Mouse (Mus musculus) MEL (cell line): Measurements from ENCODE around the gene Abhd4.
A peak's percentile ranks its signal among the peaks of the same experiment; 100 is the strongest.

Source experiments
- CTCF ChIP-seq, 3 experiments: IDR thresholded peaks in 2 of 3; conservative IDR thresholded peaks in 1 of 3; 2 replicates each; pipeline ENCODE4 v1.5.1; 2011 to 2012; ENCODE audit warnings: low read length in 3 of 3, low read depth in 2 of 3, mild to moderate bottlenecking in 2 of 3, improper control_type of control experiment in 1 of 3, inconsistent platforms in 1 of 3, mixed read lengths in 1 of 3, moderate library complexity in 1 of 3; ENCODE audit not compliant: control insufficient read depth in 1 of 3, insufficient read depth in 1 of 3, poor library complexity in 1 of 3, severe bottlenecking in 1 of 3
- GABPA ChIP-seq: IDR thresholded peaks from 2 replicates; pipeline ENCODE4 v1.6.1; 2012; ENCODE audit warnings: low read depth, mild to moderate bottlenecking, inconsistent platforms, low read length, improper control_type of control experiment, moderate library complexity
- NELFE ChIP-seq: IDR thresholded peaks from 2 replicates; pipeline ENCODE4 v1.6.1; 2011; ENCODE audit warnings: low read depth, low read length, improper control_type of control experiment
- POLR2A ChIP-seq, 2 experiments: IDR thresholded peaks; 2 replicates each; pipeline ENCODE4 v1.6.1; 2011 to 2012; ENCODE audit warnings: low read length in 2 of 2, mild to moderate bottlenecking in 2 of 2, control low read depth in 1 of 2, improper control_type of control experiment in 1 of 2, low read depth in 1 of 2, moderate library complexity in 1 of 2; ENCODE audit not compliant: control insufficient read depth in 1 of 2, insufficient read depth in 1 of 2, poor library complexity in 1 of 2
- RCOR1 ChIP-seq: IDR thresholded peaks from 2 replicates; pipeline ENCODE4 v1.6.1; 2012; ENCODE audit warnings: low read depth, mild to moderate bottlenecking, inconsistent platforms, low read length, improper control_type of control experiment
- SIN3A ChIP-seq: IDR thresholded peaks from 2 replicates; pipeline ENCODE4 v1.6.1; 2012; ENCODE audit warnings: low read length, improper control_type of control experiment, inconsistent platforms
- ZKSCAN1 ChIP-seq: IDR thresholded peaks from 2 replicates; pipeline ENCODE4 v1.6.1; 2012; ENCODE audit warnings: low read depth, mild to moderate bottlenecking, inconsistent platforms, low read length, improper control_type of control experiment, moderate library complexity

DNA sequence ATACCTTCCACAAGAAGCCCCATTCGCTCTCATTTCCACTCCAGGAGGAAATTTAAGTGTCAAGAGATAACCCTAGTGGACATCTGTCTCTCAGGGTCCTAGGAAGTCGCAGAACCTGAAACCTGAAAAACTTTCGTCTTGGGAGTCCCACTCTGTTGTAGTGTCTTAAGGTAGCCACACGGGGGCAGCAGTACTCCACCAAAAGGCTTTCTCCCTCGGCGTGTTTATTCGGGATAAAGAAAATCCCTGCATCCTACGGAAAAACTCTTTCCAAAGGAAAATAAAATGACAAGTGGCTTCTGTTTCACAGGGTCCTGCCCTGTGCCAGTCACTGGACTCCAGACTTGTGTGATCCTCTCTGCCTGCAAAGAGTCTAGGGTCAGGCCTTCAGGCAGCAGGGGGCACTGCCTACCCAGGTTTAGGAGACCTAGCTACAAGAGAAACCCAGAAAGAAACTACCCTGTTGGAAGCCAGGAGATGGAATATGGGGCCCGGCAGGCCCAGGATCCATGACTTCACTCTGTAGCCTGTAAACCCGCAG lies 26.0 kb upstream of the Abhd4 start:
- TF ChIP-seq GABPA (no peak), RCOR1 (no peak), POLR2A (IDR thresholded peaks at IDR 0.05; ENCODE audit: control insufficient read depth in 1 of 2, insufficient read depth in 1 of 2, low read depth in 1 of 2, low read length in 2 of 2, poor library complexity in 1 of 2) (no peak), SIN3A (peak; percentile 83), CTCF (IDR thresholded peaks at IDR 0.05 in 2 of 3, conservative IDR thresholded peaks at IDR 0.05 in 1 of 3; ENCODE audit: control insufficient read depth in 1 of 3, insufficient read depth in 1 of 3, low read depth in 2 of 3, low read length in 3 of 3, poor library complexity in 1 of 3, severe bottlenecking in 1 of 3) (peak; percentile 60 to 86 (median 83)), ZKSCAN1 (no peak), NELFE (no peak)
